Mouse (Mus musculus): ENCODE results near the gene Abca7.
"Not testable (repeated sequence)": the region's sequence is repeated elsewhere in the genome, so short reads cannot be mapped to it uniquely, and the experiment has no call there.

The Abca7 gene

DNA sequence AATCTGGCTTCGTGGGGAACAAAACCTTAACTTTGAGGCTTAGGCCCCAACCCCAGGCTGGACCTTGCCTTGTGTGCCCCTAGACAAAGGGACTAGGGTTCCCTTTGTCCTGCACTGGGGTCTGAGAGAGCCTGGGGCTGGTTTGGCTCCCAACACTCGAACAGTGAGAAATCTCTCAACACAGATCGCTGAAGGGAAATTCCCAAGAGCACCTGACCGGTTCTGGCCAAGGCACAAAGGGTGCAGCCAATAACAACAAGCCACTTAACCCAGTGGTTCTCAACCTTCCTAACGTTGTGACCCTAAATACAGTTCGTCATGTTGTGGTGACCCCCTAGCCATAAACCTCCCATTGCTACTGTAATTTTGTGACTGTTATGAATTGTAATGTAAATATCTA lies 54.0 kb downstream of the Abca7 start:
- DNase-seq = no peak

GRCm38 (mm10) chr10:80050885-80051617 lies 54.8 kb downstream of the Abca7 start:
- no peak for DNase-seq

DNA sequence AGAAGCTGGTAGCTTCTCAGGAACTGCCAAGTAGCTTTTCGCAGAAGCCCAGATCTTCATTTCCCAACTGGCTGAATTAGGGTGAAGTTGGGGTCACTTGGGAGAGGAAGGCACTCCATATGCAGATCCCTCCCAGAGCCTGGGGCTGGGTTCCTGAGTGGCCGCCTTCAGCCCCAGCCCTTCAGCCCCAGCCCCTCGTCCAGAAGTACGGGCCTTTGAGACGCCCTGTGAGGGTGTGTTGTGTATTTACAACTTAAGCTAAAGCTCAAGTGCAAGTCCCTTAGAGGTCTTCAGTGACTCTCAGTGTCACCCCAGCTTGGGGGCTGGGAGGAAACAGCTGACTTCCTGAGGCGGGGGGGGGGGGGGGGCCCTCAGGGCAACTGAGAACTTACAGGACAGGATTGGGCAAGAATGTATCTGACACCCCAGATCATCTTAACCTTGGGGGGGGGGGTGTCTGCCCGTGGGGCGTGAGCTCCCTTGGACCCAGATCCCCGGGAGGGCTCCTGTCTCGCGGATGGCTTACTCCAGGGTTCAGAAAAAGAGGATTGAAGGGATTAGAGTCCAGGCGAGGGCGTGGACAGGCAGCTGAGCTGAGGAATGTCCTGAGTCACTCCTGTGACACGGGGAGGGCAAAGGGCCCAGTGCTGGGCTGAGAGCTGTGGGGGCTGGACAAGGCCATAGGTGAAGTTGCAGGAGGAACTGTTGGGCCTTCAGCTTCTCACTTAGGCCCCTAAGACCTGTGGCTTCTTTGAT lies 55.5 kb downstream of the Abca7 start:
- peak; percentile 87 for DNase-seq

DNA sequence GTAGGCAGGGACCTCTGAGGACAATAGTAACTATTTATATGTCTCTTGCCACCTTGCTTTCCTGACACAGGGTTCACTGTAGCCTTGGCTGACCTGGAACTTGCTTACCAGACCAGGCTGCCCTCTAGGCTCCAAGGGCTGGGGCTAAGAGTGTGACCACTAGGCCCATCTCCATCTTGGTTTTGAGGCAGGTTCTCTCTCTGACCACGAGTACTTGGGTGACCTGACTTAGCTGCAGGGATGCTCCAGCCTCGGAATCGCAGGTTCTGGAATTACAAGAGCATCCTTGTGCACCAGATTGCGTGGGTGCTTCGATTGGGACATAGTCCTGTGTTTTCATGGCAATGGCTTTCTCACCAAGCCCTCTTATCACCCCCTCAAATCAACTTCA lies 56.1 kb downstream of the Abca7 start:
- no peak for DNase-seq

DNA sequence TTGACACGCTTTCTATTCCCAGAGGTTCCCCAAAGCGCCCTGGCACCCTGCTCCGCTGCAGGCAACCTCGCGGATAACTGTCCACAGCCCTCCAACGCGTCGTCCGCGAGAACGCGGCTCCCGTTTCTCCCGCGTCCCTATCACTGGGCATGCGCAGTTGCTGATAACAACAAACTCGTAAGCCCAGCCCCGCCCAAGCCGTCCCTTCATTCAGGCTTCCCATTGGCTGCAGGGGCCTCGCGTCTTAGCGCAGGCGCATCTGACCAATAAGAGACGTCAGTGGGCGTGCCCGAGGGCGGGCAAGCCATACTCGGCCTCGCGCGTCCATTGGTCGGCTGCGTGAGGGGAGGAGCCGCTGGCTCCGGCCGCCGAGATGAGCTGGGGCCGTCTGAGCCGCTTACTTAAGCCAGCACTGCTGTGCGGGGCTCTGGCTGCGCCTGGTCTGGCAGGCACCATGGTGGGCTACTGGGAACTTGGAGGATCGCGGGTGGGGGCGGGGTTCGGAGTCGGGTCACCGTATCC lies 57.0 kb downstream of the Abca7 start:
- peak; percentile 100 for DNase-seq

GRCm38 (mm10) chr10:80053831-80054815 lies 57.8 kb downstream of the Abca7 start:
- DNase-seq = peak; percentile 83

DNA sequence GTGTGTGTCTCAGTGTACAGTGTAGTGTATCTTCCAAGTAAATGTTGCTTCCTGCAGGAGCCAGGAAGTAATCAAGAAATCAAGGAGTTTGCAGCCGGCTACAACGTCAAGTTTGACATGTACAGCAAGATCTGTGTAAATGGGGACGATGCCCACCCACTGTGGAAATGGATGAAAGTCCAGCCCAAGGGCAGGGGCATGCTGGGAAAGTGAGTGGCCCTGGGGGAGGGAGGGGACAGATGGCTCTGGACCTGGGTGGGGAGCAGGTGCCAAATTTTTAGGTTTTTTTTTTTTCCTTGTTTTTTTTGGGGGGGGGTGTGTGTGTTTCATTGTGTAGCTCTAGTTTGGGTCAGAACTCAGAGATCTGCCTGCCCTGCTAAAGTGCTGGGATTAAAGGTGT lies 58.6 kb downstream of the Abca7 start:
- not testable (repeated sequence) for DNase-seq

GRCm38 (mm10) chr10:80055364-80055763 lies 59.1 kb downstream of the Abca7 start:
- no peak for DNase-seq

DNA sequence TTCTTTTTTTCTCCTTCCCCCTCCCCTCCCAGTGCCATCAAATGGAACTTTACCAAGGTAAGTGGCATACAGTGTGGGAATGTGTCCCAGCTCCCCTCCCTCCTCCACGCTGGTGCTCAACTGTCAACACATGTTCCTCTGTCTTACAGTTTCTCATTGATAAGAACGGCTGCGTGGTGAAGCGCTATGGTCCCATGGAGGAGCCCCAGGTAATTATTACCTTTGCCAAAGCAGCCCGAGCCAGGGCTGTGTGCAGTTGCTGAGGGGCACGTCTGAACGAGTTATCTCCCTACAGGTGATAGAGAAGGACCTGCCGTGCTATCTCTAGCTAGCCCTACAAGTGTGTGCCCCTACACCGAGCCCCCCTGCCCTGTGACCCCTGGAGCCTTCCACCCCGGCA lies 59.6 kb downstream of the Abca7 start:
- DNase-seq = no peak

GRCm38 (mm10) chr10:80056506-80056905 lies 60.2 kb downstream of the Abca7 start:
- no peak for DNase-seq

- no peak for DNase-seq
Observed at GRCm38 (mm10) chr10:80056976-80057682, 60.8 kb downstream of the Abca7 start.

GRCm38 (mm10) chr10:80057683-80058326 lies 61.5 kb downstream of the Abca7 start:
- no peak for DNase-seq

GRCm38 (mm10) chr10:80063104-80063503 lies 66.8 kb downstream of the Abca7 start:
- DNase-seq = no peak

- DNase-seq = no peak
Observed at GRCm38 (mm10) chr10:80063877-80064650, 67.8 kb downstream of the Abca7 start.

Measured in lung, postnatal 36 days (tissue).